Mouse (Mus musculus) CH12.LX (cell line): ENCODE measurements around the gene Pkdrej.

Source experiments
- CTCF ChIP-seq, 2 experiments: IDR thresholded peaks in 1 of 2; conservative IDR thresholded peaks in 1 of 2; 2 replicates each; pipeline ENCODE4 v1.5.1; 2011 to 2012; ENCODE audit warnings: low read depth in 2 of 2, low read length in 2 of 2, improper control_type of control experiment in 1 of 2, inconsistent platforms in 1 of 2, mild to moderate bottlenecking in 1 of 2, moderate library complexity in 1 of 2
- ELF1 ChIP-seq: IDR thresholded peaks from 2 replicates; pipeline ENCODE4 v1.6.1; 2014; ENCODE audit warnings: low read depth, mild to moderate bottlenecking, inconsistent platforms, low read length, improper control_type of control experiment
- HCFC1 ChIP-seq: IDR thresholded peaks from 2 replicates; pipeline ENCODE4 v1.6.1; 2012; ENCODE audit warnings: low read depth, mild to moderate bottlenecking, inconsistent platforms, low read length, improper control_type of control experiment
- KAT2A ChIP-seq: IDR thresholded peaks from 2 replicates; pipeline ENCODE4 v1.6.1; 2012; ENCODE audit warnings: low read length, improper control_type of control experiment, inconsistent platforms; ENCODE audit not compliant: insufficient replicate concordance
- MAFK ChIP-seq: IDR thresholded peaks from 2 replicates; pipeline ENCODE4 v1.6.1; 2011; ENCODE audit warnings: low read length, improper control_type of control experiment; ENCODE audit not compliant: insufficient replicate concordance
- MEF2A ChIP-seq: IDR thresholded peaks from 2 replicates; pipeline ENCODE4 v1.6.1; 2014; ENCODE audit warnings: low read depth, mild to moderate bottlenecking, inconsistent platforms, low read length, improper control_type of control experiment, borderline replicate concordance
- POLR2A ChIP-seq: IDR thresholded peaks from 2 replicates; pipeline ENCODE4 v1.6.1; 2011; ENCODE audit warnings: low read depth, mild to moderate bottlenecking, improper control_type of control experiment, low read length
- SIN3A ChIP-seq: IDR thresholded peaks from 2 replicates; pipeline ENCODE4 v1.6.1; 2012; ENCODE audit warnings: low read length, improper control_type of control experiment, inconsistent platforms

DNA sequence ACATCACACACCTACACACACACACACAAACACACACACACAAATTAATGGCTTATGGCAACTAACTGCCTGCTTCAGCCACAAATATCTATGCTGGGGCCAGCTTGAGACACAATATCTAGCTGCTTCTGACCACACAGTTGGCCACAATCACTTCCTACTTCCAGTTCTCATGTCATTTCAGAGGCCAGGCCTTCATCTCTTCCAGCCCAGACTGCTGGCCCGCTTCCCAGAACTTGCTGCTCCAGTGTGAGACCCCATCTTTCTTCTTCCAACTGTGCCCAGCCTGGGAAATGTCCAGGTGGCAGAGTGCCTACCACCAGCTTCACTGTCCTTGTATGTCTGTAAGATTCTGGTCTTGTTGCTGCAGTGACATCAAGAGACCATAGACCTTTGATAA is 28.7 kb downstream of the Pkdrej start:
- TF ChIP-seq CTCF (conservative IDR thresholded peaks at IDR 0.05 in 1 of 2, IDR thresholded peaks at IDR 0.05 in 1 of 2; ENCODE audit: low read depth in 2 of 2, low read length in 2 of 2) (no peak), POLR2A (no peak), MAFK (no peak), HCFC1 (no peak), KAT2A (no peak), ELF1 (no peak), MEF2A (no peak), SIN3A (no peak)
